Mouse (Mus musculus) urinary bladder, postnatal 36 days (tissue): ENCODE measurements around the gene Cryga.
A peak's percentile ranks its signal among the peaks of the same experiment; 100 is the strongest.

Experiments used
- DNase-seq, 2 experiments: peaks; one replicate each; pipeline ENCODE4 v3.0.0; 2022; ENCODE audit warnings: low spot score in 2 of 2, mixed read lengths in 1 of 2

Cryga gene

DNA sequence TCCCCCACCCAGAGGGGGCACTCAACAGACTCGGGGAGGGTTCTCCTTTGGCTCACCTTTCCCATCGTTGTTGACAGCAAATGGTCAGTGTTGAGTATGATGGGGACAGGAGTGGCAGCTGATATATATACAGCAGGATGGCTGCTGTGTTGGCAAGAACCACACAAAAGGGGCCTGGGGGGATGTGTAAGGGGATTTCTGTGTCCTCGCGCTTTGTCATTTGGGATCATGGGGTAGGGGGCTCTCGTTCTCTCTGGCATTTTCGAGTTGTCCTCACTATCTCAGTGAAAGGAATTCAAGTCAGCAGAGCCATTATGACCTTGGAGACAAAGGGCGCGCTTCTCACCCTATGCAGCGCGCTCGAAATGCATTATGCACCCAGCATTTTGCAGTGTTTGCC, at the start of gene Cryga:
Gene Cryga, minus strand, starts transcription at position 101 of the 400 bp plus-strand sequence.
- DNase-seq = no peak

DNA sequence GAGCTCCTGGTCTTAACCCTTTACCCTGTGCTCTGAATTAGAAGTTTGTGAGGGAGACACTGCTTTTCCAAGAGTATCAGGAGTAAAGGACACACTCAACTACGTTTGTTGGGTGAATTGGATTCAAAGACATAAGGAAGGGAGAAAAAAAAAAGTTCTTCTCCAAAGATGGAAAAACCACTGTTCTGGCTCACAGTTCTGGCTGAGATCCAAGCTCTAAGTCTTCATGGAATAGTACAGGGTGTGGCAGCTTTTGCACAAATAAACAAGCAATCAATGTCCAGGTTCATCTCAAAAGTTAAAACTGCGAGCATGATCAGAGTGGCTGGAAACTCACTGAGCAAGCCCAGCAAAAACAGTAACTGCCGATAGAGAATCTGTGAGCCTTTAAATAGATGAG, 44.8 kb upstream of the Cryga start:
- no peak for DNase-seq

DNA sequence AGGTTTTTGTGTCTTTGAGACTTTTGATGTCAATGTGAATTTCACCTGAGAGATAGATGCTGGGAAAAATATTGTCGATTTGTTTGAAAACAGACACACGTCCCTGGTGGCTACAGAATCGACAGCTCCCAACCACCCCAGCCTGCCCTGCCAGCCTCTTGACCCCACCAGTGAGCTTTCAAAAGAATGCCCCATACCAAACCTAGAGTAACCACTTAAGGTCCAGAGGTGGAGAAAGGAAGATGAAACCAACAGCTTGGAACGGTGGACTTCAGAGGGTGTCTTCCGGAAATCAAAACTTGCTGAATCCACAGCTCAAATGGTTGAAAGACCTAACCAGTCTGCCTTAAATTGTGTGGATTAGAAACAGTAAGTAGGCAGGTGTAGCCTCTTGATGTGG, 44.2 kb upstream of the Cryga start:
- DNase-seq = no peak

DNA sequence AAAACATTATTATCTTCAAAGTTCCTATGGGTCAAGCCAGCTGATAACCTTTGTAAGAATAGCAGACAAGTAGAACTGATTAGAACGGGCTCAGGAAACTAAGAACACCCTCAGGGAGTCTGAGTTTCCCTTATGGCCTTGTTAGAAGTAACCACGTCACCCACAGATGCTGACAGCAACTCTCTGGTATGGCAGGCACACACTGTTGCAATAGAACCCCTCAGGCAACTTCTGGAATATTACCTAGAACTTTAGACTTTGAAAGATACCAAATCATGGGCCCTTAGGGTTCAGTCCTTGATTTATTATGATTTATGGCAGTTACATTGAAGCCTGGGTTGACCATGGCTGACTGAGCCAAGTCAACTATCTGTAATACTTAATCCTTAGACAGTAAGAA, 43.4 kb upstream of the Cryga start:
- no peak for DNase-seq

DNA sequence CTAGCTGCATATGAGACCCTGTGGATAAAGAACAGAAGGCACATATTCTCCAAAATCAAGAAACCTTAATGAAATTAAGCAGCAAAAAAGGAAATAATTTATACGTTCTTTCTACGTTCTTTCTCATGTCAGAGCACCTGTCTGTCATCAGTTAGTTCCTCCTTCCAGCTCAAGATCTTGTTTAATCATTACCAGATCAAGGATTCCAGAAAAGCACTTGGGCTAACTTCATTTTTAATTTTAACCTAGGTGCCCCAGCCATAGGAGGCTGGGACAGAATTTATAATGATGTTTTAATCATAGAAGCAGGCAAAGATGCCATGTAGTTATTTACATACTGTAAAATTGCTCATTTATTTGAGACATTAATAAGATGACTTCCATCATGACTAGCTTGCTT, 41.6 kb upstream of the Cryga start:
- DNase-seq = no peak

DNA sequence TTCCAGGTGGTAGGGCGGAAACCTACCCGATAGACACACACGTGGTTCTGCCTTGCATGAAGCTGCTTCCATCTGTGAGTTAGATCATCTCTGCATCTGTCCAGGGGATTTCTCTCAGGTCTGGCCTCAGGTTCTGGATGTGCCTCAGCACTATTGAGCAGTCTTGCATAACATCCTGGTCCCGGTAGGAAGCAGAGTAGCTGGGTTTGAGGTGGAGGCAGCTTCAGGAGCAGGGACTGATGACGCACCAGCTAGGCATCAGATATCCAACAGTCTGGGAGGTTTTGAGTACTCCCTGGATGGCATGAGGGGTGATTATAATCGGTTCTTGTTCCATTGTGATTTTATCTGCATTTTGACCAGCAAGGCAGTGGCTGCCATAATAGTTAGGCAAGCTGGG, 34.4 kb upstream of the Cryga start:
- no peak for DNase-seq

DNA sequence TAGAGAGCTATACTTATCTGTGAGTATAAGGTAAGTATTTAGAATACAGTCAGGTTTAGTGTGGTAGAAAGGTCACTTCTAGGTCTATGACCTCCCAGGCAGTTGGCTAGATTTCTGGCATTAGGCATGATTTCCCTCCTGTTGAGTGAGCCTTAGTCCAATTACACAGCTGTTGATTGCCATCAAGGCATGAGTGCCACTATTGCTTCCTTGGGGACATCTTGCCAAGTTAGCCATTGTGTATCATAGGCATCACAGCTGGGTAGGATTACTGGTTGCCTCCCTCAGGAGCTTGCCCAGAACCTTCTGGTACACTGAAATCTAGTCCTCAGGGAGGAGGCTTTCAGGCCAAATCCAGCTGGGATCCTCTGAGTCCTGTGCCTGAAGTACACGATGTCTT, 29.7 kb upstream of the Cryga start:
- no peak for DNase-seq

DNA sequence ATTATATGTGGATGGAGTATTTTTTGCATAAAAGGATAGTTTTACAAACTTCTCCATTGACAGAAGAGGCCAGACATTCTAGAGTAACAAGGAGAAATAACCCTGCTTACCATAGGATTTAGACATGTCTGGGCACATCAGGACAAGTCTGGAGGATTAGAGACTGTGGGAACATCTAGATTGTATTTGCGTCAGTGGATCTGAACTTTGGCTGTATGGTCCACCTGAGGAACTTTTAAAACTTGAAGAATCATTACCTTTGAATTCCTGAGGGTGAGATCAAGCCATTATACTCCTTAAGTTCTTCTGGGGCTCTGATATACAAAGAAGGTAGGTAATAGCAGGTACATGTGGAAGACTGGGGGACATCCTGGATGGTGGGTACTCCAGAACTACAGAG, 28.5 kb upstream of the Cryga start:
- DNase-seq = no peak

DNA sequence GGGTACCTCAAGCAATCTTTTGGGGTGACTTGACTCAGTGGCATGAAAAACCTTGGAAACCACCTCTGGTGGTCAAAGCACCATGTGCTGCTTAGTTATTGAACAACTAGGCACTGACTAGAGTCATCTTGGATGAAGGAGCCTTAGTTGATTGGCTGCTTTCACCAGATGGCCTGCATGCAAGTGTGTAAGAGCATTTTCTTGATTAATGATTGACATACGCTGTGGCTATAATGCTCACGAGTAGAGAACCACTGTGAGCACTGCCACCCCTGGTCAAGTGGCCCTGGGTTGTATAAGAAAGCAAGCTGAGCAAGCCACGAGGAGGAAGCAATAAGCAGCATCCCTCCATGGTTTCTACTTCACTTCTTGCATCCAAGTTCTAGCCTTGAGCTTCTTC, 27.1 kb upstream of the Cryga start:
- no peak for DNase-seq

DNA sequence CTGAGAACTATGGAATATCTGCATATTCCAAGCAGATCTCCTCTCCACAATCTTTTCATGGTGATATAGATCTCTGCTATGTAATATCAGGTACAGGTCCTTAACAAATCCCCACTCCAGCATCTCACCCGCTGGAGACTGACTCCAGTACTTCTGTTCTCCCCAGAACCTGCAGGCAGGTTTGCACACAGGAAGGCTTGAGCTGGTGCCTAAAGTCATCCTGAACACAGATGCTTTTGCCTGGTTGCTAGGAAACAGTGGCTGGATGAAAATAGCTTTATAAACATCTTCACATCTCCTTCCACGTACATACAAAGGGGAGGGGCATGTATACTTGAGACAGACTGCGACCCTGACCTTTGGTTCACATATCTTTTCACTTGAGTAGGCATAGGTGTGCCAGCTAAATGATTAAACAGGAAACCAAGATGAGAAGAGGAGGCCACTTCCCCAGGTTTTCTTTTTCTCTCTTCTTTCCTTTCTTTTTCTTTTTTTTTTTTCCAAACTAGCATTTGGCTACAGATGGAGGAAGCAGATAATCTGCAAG, 26.5 kb upstream of the Cryga start:
- no peak for DNase-seq

DNA sequence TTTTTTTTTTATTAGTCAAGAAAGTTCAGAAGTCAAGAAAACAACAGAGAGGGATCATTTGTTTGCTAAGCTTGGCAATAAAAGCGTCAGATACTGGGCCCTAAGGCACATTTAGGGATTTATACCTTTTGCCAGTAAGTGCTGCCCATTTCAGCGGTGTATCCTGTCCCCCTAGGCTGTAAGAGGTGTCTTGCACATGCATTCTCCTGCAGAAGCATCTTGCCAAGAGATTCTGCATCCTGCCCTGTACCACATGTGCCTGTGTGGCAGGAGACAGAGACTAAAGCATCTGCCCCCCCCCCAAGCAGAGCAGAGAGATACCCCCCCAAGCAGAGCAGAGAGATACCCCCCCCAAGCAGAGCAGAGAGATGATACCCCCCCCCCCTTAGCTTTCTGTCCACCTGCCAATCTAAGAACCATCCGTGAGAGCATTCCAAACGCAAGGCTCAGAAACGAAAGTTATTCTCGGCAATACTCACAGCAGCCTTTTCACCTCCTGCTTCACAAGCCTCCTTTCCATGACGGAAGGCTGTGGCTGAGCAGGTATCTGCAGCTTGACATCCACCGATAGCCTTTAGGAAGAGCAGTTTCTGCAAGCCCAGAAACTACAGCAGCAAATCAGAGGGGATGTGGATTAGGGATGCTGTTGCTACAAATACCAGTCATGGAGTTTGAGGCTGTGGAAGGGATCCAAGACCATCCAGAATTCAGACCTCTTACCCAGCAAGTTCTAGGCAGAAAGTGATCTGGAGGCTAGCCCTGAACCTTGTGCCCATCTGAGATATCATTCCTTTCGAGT, 19.6 kb upstream of the Cryga start, which contains the start of gene D630023F18Rik:
Gene D630023F18Rik, minus strand, starts transcription at position 641 of the 799 bp plus-strand sequence.
- no peak for DNase-seq

DNA sequence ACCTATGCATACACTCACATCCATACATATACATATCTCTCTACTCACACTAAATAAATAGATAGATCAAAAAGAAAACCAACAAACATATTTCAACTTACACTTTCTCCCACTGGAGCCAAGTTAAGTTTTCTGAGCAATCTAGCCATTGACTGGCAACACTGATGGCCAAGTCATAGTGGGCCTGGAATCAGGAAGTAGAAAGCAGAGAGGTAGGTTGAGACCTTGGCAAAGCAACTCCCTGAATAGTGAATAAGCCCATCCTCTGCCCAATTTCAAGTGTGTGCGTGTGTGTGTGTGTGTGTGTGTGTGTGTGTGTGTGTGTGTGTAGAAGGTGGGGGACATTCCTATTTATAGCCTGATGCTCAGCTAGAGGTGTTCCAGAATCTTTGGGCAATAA, 16.3 kb upstream of the Cryga start, which contains the start of gene Gm28845:
Gene Gm28845, minus strand, starts transcription at position 121 of the 400 bp plus-strand sequence.
- DNase-seq = no peak

DNA sequence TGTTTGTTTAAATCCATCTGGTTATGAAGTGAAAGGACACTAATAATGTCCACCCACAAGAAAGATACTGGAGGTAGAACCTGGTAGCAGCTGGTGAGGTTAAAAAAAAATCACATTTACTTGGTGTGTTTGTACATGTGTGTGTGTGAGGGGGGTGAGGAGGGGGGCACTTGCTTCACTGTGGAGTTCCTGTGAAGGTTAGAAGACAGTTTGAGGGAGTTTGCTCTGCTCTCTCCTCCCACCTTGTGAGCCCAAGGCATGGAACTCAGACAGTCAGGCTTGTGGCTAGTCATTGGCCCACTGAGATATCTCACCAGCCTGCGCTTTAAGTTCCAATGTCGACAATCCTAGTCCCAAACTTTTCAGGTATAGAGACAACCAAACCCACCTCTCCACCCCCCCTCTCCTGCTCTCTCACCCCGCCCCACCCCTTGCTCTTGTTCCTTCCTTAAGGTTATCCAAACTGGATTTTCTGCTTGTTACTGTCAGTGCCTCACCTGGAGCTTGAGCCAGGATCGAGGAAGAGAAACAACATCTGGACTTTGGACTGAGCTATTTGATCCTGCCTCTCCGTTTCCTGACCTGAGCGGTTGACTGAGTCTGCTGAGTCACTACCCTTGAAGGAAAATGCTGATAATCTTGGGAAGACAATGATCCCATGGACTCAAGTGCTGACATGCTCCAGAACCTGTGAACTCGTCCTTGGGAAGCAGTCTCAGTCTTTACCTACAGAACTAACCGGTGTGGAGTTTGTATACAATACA, 15.2 kb upstream of the Cryga start:
- DNase-seq = no peak

DNA sequence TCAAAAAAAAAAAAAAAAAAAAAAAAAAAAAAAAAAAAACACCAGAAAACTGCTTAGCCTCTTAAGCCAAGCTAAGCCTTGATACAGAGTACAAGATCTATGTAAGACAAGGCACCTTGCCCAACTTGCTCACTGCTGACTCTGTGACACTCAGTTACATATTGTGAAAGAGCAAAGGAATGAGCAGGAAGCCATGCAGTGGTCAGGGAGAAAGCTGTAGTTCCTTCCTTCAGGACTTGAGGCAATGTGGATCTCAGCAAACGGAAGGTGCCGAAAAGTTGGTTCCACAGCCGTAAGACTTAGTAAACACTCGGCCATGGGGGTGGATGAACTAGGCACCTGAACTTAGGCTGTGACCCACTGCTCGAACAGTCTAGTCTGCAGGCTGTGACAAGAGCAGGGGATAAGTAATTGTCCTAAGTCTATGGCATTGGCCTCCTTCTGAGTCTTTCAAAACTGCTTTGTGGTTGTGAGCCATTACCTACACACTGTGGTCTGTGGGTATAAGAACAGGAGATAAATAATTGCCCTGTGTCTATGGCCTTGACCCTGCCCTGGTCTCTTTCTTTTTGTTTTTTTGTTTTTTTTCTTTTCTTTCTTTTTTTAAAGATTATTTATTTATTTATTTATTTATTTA, 10.5 kb upstream of the Cryga start:
- peak in 1 of 2 experiments; percentile 45 for DNase-seq

DNA sequence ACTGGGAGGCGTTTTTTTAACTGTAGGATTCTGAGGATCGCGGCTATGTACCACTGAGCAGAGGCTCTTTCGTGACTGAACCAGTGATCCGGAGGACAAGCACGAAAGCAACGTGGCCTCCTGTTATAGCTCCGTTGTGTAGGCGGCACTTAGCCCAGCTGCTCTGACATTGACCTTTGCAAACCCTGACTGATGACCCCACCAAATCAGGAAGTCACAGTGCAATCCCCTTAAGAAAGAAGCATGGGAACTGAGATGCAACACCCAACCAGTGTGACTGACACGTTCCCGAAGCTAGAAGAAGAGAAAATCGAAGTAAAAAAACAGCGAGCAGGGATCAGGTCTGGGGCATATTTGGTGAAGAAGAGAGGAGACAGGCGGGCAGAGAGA, 9.6 kb upstream of the Cryga start:
- peak in 1 of 2 experiments; percentile 14 for DNase-seq

DNA sequence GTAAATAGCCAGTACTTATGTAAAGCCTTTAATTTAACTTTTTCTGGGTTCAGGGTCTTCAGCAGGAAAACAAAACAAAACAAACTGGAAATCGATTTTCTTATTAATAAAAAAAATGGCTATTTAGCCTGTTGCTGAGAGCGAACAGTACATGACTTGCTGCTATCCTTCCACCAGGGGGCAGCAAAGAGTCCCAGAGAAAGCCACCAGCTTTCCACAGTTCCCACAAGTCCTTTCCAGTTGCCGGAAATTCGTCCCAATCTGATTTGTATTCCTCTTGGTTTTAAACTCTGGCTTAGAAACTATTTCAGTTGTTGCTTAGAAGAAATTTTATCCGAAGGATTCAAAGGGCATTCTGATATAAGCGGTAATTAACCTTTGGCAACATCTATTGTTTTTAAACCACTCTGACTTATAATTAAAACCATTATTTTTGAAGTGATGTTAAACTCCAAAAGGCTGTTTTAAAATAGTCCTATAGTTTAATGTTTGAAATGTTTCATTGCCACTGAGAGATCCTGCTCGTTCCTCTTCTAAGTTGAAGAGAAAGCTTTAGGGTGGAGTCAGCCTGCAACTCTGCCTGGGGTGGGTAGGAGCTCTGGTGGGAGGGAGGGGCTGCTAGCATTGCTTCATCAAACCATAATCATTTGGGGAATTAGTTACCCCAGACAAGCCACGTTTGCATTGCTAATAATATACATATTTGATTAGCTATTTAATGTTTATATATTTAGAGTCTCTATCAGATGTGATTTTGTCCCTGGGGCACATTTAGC, 9.0 kb upstream of the Cryga start:
- DNase-seq = peak; percentile 55 to 69

DNA sequence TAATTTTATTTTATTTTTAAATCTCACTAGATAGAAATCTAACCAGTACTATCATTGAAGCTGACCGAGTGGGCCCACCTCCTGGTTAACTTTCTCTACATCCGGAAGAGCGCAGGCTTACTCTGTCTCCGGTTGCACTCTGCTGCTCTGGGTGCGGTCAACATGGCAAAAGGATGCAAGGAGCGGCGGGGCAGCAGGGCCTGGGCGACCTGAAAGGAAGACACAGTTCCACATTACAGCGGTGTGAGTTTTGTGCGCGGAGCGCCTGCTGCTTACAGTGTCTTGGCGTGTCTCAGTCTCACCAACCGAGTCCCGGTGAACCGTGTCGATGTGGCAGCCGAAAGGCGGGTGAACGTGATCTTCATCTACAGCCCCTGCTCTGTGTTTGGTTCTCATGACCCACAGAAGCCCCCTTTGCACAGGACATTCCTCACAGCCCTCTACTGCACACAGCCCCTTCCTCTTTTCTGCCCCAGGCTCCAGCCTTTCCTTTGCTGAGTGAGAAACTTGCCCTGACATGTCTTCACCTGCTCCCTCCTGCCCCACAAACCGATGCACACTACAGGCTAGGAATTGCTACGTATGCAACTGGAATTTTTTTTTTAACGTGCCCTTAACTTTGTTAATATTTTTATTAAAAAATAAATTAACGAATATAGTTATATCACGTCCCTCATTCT, 6.7 kb upstream of the Cryga start:
- DNase-seq = no peak

DNA sequence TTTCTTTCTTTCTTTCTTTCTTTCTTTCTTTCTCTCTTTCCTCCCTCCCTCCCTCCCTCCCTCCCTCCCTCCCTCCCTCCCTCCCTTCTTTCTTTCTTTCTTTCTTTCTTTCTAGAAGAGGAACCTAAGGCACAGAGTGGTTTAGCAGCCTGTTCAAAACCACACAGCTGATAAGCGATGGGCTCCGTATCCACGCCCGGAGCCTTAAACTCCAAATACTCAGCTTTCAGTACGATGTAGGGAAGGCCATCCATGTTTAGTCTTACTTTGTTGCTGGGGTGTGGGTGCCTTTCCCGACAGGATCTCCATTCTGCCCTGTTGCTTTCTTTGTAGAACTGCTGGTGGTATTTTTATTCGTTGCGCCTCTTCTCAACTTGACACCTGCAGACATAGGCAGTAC, 6.0 kb upstream of the Cryga start:
- DNase-seq = no peak

DNA sequence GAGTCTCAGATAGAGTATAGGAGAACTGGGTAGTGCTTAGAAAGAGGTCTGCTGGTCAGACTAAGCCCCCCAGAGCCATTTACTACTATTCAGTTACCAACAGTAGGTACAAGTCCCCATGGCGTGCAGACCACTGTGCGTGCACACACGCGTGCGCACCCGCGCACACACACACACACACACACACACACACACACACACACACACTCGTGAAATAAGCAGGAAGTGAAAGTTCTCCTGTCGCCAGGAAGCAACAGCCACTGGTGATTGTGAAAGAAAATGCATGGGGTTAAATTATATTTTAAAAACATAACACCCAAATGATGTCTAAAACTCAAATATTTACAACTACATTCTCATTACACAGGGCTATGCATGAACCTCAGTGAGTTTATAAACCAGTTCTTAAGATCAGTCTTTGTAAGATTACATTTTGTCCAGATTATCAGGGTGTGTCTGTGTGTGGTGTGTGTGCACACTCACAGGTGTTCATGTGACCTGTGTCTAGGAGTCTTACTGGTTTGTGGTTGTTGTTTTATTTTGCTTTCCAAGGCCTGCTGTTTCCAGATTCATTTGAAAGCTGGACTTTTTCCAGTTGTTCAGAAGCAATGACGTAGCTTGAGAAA, 4.6 kb upstream of the Cryga start:
- DNase-seq = no peak

DNA sequence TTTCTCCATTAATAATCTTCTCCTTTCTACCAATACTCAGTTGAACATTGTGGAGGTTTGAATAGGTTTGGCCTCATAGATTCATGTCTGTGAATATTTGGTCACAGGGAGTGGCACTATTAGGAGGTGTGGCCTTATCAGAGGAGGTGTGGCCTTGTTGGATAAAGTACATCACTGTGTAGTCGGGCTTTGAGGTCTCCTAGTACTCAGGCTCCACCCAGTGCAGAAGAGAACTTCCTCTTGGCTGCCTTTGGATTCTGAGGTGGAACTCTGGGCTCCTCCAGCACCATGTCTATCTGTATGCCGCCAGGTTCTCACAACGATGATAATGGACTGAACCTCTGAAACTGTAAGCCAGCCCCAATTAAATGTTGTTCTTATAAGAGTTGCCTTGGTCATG, 6.2 kb downstream of the Cryga start:
- DNase-seq = no peak
